Comparison of ENCODE assay signal across 19 mouse cellular contexts in the genomic region with DNA sequence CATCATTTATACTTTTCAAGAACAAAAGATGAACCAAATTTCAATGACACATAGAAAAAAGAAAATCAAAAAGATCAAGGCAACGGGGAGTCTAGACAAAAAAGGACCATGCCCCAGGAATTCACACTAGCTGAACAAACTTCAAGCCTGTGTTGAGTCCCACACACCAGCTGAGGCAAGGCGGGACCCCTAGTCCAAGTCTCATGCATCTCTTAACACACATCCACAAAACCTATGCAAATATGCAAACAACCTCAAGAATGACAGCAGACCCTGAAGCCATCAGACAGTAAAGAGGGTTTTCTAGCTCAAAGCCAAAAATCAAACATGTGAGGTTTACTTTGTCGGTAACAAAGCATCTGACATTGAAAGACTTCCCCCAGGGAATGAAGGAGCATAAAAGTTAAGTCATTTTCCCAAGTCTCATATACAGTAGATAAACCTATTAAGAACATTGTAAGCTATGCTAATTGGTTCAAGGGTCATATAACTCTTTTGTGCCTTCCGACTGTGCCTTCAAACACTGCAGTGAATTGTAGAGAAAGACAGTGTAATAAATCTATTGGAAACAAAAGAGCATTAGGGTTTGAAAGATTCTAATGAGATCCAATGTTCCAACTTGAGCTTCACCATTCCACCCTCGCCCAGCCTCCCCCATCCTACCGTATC.
DNase-seq lines count a peak whose midpoint lies in the region; ATAC-seq and TF ChIP-seq lines count a peak whose summit lies in the region.
"Had no signal": no experiment of that assay in that cellular context is flagged by ENCODE, and none has a peak within 500 bp of the region (broad histone marks: within the 10 kb centered on the region; RNA-seq: fewer than 3 reads in every experiment).

No protein-coding gene starts in this region.

- WGBS in hindbrain, embryonic 12.5 days: 68% methylated on average over 6 of the region's 6 CpGs
- WGBS in hindbrain, postnatal 0 days: 67% methylated on average over 6 of the region's 6 CpGs
- WGBS in neural tube, embryonic 11.5 days: 53% methylated on average over 6 of the region's 6 CpGs
- WGBS in neural tube, embryonic 13.5 days: 28% methylated on average over 6 of the region's 6 CpGs
- WGBS in neural tube, embryonic 14.5 days: 22% methylated on average over 6 of the region's 6 CpGs

- no peak overlapping the region for H3K27ac ChIP-seq in hindbrain, embryonic 12.5 days
- no peak overlapping the region for H3K27ac ChIP-seq in hindbrain, postnatal 0 days
- H3K27ac ChIP-seq in neural tube, embryonic 11.5 days (ENCODE audit: low read depth, low read length): no peak overlapping the region
- no peak overlapping the region for H3K27ac ChIP-seq in neural tube, embryonic 13.5 days (replicated peaks)
- H3K27ac ChIP-seq in neural tube, embryonic 14.5 days (ENCODE audit: low read depth, low read length): no peak overlapping the region
- H3K27ac ChIP-seq: embryonic facial prominence, embryonic 10.5 days; embryonic facial prominence, embryonic 12.5 days; forebrain, embryonic 13.5 days; forebrain, embryonic 15.5 days had no signal

- 0 out of 2 replicates have a peak, but pooled peaks have one; percentile 35 for ATAC-seq in hindbrain, embryonic 12.5 days (ENCODE audit: low FRiP score)
- ATAC-seq in hindbrain, postnatal 0 days: no peak
- ATAC-seq in neural tube, embryonic 11.5 days (ENCODE audit: insufficient read depth, low FRiP score, low TSS enrichment): peak; percentile 83
- ATAC-seq in neural tube, embryonic 13.5 days (ENCODE audit: low read depth): 0 out of 2 replicates have a peak, but pooled peaks have one; percentile 29
- ATAC-seq in neural tube, embryonic 14.5 days (ENCODE audit: low read depth): peak; percentile 42; the same call in 1 of the 2 replicates
- no peak for ATAC-seq in activated CD4-positive, CD25-positive, alpha-beta regulatory T cell, adult 4 months
- ATAC-seq: forebrain, embryonic 13.5 days; forebrain, embryonic 15.5 days had no signal

- no peak overlapping the region for H3K4me2 ChIP-seq in hindbrain, embryonic 12.5 days (replicated peaks)
- H3K4me2 ChIP-seq in hindbrain, postnatal 0 days (ENCODE audit: low read depth, low read length): no peak overlapping the region
- H3K4me2 ChIP-seq in neural tube, embryonic 11.5 days (ENCODE audit: low read depth): no peak overlapping the region
- no peak overlapping the region for H3K4me2 ChIP-seq in neural tube, embryonic 13.5 days
- H3K4me2 ChIP-seq in neural tube, embryonic 14.5 days (ENCODE audit: low read depth, low read length): no peak overlapping the region
- H3K4me2 ChIP-seq: embryonic facial prominence, embryonic 12.5 days; forebrain, embryonic 13.5 days; forebrain, embryonic 15.5 days had no signal

- no peak for DNase-seq in hindbrain, postnatal 0 days (ENCODE audit: low spot score)
- no peak for DNase-seq in neural tube, embryonic 11.5 days (ENCODE audit: low spot score)
- no peak for DNase-seq in neural tube, embryonic 10.5 days (ENCODE audit: extremely low spot score, low spot score)
- DNase-seq: adrenal gland, adult 8-10 months; adrenal gland, postnatal 14 days; adrenal gland, postnatal 36 days; cerebellum, adult 11-12 months; cerebellum, adult 2 months; cerebellum, adult 9-10 months; cerebellum, postnatal 10 days; cerebellum, postnatal 25 days had no signal

- 0 out of 2 replicates have a peak, but pooled peaks cover 7% of the 10 kb centered on the region for H3K4me1 ChIP-seq in hindbrain, embryonic 12.5 days
- peaks cover 6% of the 10 kb centered on the region; the same call in 1 of the 2 replicates for H3K4me1 ChIP-seq in hindbrain, postnatal 0 days (ENCODE audit: insufficient read depth, low read length)
- H3K4me1 ChIP-seq in neural tube, embryonic 11.5 days (ENCODE audit: control insufficient read depth, insufficient read depth, low read length): no peaks in the 10 kb centered on the region
- peaks cover 20% of the 10 kb centered on the region for H3K4me1 ChIP-seq in neural tube, embryonic 13.5 days (replicated peaks)
- no peaks in the 10 kb centered on the region for H3K4me1 ChIP-seq in neural tube, embryonic 14.5 days (ENCODE audit: control insufficient read depth, insufficient read depth, low read length)
- H3K4me1 ChIP-seq: embryonic facial prominence, embryonic 10.5 days; embryonic facial prominence, embryonic 12.5 days; forebrain, embryonic 15.5 days had no signal

- H3K27me3 ChIP-seq in hindbrain, embryonic 12.5 days: no peaks in the 10 kb centered on the region
- no peaks in the 10 kb centered on the region for H3K27me3 ChIP-seq in hindbrain, postnatal 0 days (ENCODE audit: insufficient read depth, low read length)
- no peaks in the 10 kb centered on the region for H3K27me3 ChIP-seq in neural tube, embryonic 11.5 days (ENCODE audit: control insufficient read depth, insufficient read depth, low read length)
- H3K27me3 ChIP-seq in neural tube, embryonic 13.5 days: no peaks in the 10 kb centered on the region
- H3K27me3 ChIP-seq in neural tube, embryonic 14.5 days (ENCODE audit: control insufficient read depth, insufficient read depth, low read length): no peaks in the 10 kb centered on the region
- H3K27me3 ChIP-seq: embryonic facial prominence, embryonic 12.5 days; forebrain, embryonic 13.5 days; forebrain, embryonic 15.5 days had no signal

- no peak for TF ChIP-seq CTCF in hindbrain, postnatal 0 days (IDR thresholded peaks at IDR 0.05; ENCODE audit: low read depth)

- peaks cover 4% of the 10 kb centered on the region; the same call in 1 of the 2 replicates for H3K36me3 ChIP-seq in hindbrain, embryonic 12.5 days
- H3K36me3 ChIP-seq in hindbrain, postnatal 0 days (ENCODE audit: insufficient read depth, low read length): no peaks in the 10 kb centered on the region
- H3K36me3 ChIP-seq in neural tube, embryonic 11.5 days (ENCODE audit: control insufficient read depth, insufficient read depth, low read length): no peaks in the 10 kb centered on the region
- H3K36me3 ChIP-seq in neural tube, embryonic 13.5 days: no peaks in the 10 kb centered on the region
- H3K36me3 ChIP-seq in neural tube, embryonic 14.5 days (ENCODE audit: control insufficient read depth, insufficient read depth, low read length): no peaks in the 10 kb centered on the region
- H3K36me3 ChIP-seq: embryonic facial prominence, embryonic 12.5 days; forebrain, embryonic 15.5 days had no signal

- H3K9ac ChIP-seq in hindbrain, embryonic 12.5 days: no peak overlapping the region
- H3K9ac ChIP-seq in hindbrain, postnatal 0 days (replicated peaks; ENCODE audit: low read length): no peak overlapping the region
- H3K9ac ChIP-seq in neural tube, embryonic 11.5 days (ENCODE audit: low read length): no peak overlapping the region
- H3K9ac ChIP-seq in neural tube, embryonic 13.5 days: no peak overlapping the region
- no peak overlapping the region for H3K9ac ChIP-seq in neural tube, embryonic 14.5 days (replicated peaks; ENCODE audit: low read depth, low read length)
- H3K9ac ChIP-seq: embryonic facial prominence, embryonic 12.5 days; forebrain, embryonic 13.5 days; forebrain, embryonic 15.5 days had no signal

- no peak overlapping the region for H3K4me3 ChIP-seq in hindbrain, embryonic 12.5 days
- no peak overlapping the region for H3K4me3 ChIP-seq in hindbrain, postnatal 0 days (ENCODE audit: low read length)
- H3K4me3 ChIP-seq in neural tube, embryonic 11.5 days (ENCODE audit: low read depth, low read length): no peak overlapping the region
- H3K4me3 ChIP-seq in neural tube, embryonic 13.5 days: no peak overlapping the region
- no peak overlapping the region for H3K4me3 ChIP-seq in neural tube, embryonic 14.5 days (ENCODE audit: low read depth, low read length)
- H3K4me3 ChIP-seq: embryonic facial prominence, embryonic 10.5 days; embryonic facial prominence, embryonic 12.5 days; forebrain, embryonic 13.5 days; forebrain, embryonic 15.5 days had no signal

- H3K9me3 ChIP-seq in hindbrain, embryonic 12.5 days (replicated peaks): no peaks in the 10 kb centered on the region
- H3K9me3 ChIP-seq in hindbrain, postnatal 0 days (ENCODE audit: low read length): no peaks in the 10 kb centered on the region
- no peaks in the 10 kb centered on the region for H3K9me3 ChIP-seq in neural tube, embryonic 11.5 days (ENCODE audit: control insufficient read depth, low read length)
- no peaks in the 10 kb centered on the region for H3K9me3 ChIP-seq in neural tube, embryonic 13.5 days
- no peaks in the 10 kb centered on the region for H3K9me3 ChIP-seq in neural tube, embryonic 14.5 days (ENCODE audit: control insufficient read depth, low read length)
- H3K9me3 ChIP-seq: embryonic facial prominence, embryonic 10.5 days; embryonic facial prominence, embryonic 12.5 days; forebrain, embryonic 13.5 days; forebrain, embryonic 15.5 days had no signal

Comparison
In these comparisons a context has a peak if more than half of its experiments do, and no peak if none do; other contexts are left out.
1. ATAC-seq: peak in hindbrain, embryonic 12.5 days (single experiment), neural tube, embryonic 11.5 days (single experiment), neural tube, embryonic 13.5 days (single experiment) and neural tube, embryonic 14.5 days (single experiment); none in hindbrain, postnatal 0 days (single experiment) and activated CD4-positive, CD25-positive, alpha-beta regulatory T cell, adult 4 months (single experiment).